Mouse (Mus musculus): Measurements from ENCODE around the gene Sac3d1.

Gene Sac3d1

DNA sequence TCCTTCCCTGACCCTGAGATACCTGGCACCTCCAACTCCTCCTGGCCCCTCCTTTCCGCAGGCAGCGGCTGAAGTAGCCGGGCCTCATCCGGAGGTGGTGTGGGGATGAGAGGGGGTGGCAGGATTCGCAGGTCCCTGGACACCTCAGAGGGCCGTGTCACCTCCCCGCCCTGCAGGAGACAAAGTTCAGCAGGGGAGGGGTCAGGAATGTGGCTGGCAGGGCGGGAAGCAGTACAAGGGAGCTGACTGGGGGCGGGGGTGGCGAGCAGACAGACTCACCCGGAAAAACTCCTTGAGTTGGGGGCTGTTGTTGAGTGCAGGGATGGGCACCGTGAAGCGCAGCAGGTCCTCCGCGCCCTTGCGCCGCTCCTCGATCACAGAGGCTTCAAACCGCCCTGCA is 3.3 kb upstream of the Sac3d1 start:
- DNase-seq (ENCODE audit: inconsistent ontology term): no peak

- DNase-seq (ENCODE audit: inconsistent ontology term): no peak
Measured at GRCm38 (mm10) chr19:6118677-6119185, 281 bp upstream of the Sac3d1 start.

- peak; percentile 29 for DNase-seq (ENCODE audit: inconsistent ontology term)
Measured at GRCm38 (mm10) chr19:6117346-6117985, 984 bp downstream of the Sac3d1 start.

- DNase-seq (ENCODE audit: inconsistent ontology term): no peak
Measured at GRCm38 (mm10) chr19:6116113-6116850, 2.2 kb downstream of the Sac3d1 start.

DNA sequence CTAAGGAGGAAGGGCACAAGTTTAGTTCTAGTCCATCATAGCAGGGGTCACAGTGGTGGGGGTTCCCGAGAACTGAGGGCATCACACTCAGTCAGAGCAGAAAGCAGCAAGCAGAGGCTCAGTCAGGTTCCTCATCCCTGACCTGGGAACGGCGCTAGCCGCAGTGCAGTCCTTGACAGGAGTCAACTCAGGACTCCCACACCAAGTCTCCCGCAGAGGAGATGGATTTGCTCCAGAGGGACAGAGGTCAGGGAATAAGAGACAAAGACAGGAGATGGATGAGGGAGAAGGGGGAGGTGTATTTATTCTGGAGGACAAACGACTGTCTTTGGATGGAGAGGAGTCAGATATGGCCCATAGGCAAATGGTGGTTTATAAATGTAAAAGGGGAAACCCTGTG is 5.3 kb downstream of the Sac3d1 start:
- no peak for DNase-seq (ENCODE audit: inconsistent ontology term)

GRCm38 (mm10) chr19:6105586-6105985 is 12.9 kb downstream of the Sac3d1 start, which contains the start of gene Naaladl1:
Gene Naaladl1, plus strand, starts transcription at chr19:6105782.
- DNase-seq (ENCODE audit: inconsistent ontology term): no peak

- no peak for DNase-seq (ENCODE audit: inconsistent ontology term)
Measured at GRCm38 (mm10) chr19:6104476-6104875, 14.0 kb downstream of the Sac3d1 start.

DNA sequence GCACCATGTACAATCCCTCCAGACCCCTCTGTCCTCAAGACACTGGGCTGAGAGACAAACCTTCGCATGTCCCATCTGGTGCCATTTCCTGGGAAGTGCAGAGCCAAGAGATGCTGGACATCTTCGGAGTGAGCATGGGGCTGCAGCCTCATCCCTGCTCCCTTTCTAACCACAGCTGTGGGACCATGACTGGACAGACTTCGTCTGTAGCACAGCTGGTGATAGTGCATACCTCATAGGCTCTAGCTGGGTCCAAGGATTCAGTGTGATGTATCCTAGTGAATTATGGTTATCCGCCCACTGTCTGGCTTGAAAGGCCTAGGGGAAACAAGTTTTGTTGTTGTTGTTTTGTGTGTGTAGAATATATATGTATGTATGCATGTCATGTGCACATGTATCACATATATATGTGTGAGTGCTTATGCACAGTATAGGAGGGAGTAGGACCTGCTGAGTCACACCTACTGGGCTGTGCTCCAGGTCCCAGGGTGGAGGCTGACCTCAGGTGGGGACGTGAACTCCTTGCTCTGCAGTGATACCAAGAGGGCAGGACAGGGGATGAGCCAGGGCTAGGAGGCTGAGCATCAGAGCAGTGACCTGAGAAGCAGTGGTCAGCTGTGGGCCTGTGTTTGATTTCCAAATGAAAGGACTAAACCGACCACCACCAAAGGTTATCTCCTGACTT is 16.1 kb downstream of the Sac3d1 start:
- DNase-seq (ENCODE audit: inconsistent ontology term): no peak

- no peak for DNase-seq (ENCODE audit: inconsistent ontology term)
Measured at GRCm38 (mm10) chr19:6101186-6101585, 17.3 kb downstream of the Sac3d1 start.

- no peak for DNase-seq (ENCODE audit: inconsistent ontology term)
Measured at GRCm38 (mm10) chr19:6097847-6098246, 20.6 kb downstream of the Sac3d1 start.

- no peak for DNase-seq (ENCODE audit: inconsistent ontology term)
Measured at GRCm38 (mm10) chr19:6094119-6094518, 24.3 kb downstream of the Sac3d1 start, which contains the start of gene AC131692.1. Gene AC131692.1, plus strand, starts transcription at chr19:6094419.

DNA sequence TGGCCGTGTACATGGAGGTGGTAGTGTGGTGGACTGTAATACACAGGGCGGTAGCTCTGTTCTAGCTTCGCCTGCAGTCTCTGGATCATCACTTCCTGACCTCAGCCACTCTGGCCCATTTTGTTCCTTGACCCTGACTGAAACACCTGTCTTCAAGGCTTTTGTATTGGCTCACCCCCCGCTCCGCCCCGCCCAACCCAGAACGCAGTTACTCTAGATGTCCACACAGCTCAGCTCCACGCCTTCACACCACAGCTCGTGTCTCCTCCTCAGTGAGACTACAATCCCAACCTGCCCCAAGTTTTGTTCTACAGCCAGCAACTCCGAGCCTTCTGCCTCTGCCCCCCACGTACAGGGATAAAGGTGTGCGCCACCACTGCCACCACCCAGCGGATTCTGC is 29.6 kb downstream of the Sac3d1 start:
- no peak for DNase-seq (ENCODE audit: inconsistent ontology term)

DNA sequence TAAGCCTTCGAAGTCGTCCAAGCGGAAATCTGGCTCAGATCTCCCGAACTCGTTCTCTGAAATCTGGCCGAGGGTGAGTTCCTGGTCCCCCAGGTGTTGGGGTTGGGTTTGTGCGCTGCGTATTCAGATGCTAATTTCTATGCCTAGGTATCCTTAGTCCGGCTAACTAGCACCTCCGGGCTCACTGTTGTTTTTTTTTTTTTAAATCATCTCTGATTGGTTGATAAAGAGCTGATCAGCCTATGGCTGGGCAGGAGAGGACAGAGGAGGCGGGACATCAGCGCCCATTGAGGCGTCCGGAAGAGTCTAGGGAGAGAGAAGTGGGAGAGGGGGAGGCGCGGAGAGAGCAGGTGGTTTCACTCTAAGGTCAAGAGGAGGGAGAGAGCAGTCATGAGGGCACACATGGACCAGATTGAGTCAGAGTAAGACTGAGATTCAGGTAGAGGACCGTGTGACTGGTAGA is 33.0 kb downstream of the Sac3d1 start:
- DNase-seq (ENCODE audit: inconsistent ontology term): peak; percentile 85

DNA sequence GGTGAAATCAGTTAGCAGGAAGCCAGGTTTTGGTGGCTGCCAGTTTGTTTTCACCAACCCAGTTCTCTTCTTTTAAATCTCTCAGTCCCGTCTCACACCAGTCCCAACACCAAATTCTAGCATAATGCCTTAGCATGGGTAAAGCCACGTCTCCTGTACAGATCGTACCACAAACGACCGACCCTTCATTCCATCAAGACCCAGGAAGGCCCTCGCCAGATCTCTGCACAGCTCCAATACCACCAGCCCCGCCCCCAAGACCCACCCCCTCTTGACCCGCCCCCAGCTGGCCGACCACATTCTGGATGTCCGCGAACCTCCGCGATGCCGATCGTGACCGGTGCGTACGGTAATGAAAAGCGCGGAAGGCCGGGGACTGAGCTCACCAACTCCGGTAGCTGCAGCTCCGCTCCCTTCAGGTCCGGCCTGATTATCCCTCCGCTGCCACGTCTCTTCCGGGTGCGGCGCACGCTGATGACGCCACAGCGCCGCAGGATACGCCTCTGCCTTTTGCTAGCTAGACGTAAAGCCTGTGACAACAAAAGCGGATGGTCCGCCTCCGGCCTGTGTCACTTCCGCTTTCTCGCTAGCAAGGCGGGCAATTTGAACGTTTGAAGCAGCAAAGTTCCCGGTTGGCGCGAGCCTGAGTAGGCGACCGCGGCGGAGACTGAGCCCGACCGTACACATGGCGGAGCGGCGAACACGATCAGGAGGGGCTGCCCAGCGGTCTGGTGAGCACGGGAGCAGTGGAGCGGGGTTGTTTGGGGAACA is 33.8 kb downstream of the Sac3d1 start, which contains the start of the genes Zfpl1 and Cdca5:
Gene Zfpl1, minus strand, starts transcription at position 479 of the 771 bp plus-strand sequence.
Gene Cdca5, plus strand, starts transcription at position 506 of the 771 bp plus-strand sequence.
- DNase-seq (ENCODE audit: inconsistent ontology term): peak; percentile 98

DNA sequence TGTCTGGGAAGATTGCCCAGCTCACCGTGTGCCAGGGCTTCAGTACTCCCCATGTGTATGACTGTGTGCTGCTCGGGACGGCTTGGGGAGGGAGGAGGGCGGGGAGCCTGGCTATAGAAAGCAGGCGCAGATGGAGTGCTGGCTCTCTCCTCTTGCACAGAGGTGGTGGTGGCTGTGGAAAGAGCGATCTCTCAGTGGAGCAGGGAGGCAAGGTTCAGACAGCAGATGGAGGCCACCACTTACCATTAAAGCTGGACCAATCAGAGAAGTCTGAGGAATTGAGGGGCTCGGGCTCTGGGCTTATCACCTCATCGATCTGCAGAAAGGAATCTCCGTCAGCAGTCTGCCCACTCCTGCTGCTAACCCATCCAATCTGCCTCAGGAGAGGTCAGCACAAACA is 36.3 kb downstream of the Sac3d1 start, which contains the start of gene Gm28374:
Gene Gm28374, minus strand, starts transcription at position 101 of the 400 bp plus-strand sequence.
- no peak for DNase-seq (ENCODE audit: inconsistent ontology term)

- no peak for DNase-seq (ENCODE audit: inconsistent ontology term)
Measured at GRCm38 (mm10) chr19:6079983-6080480, 38.4 kb downstream of the Sac3d1 start, which contains the start of gene Tmem262. Gene Tmem262, plus strand, starts transcription at chr19:6080033.

DNA sequence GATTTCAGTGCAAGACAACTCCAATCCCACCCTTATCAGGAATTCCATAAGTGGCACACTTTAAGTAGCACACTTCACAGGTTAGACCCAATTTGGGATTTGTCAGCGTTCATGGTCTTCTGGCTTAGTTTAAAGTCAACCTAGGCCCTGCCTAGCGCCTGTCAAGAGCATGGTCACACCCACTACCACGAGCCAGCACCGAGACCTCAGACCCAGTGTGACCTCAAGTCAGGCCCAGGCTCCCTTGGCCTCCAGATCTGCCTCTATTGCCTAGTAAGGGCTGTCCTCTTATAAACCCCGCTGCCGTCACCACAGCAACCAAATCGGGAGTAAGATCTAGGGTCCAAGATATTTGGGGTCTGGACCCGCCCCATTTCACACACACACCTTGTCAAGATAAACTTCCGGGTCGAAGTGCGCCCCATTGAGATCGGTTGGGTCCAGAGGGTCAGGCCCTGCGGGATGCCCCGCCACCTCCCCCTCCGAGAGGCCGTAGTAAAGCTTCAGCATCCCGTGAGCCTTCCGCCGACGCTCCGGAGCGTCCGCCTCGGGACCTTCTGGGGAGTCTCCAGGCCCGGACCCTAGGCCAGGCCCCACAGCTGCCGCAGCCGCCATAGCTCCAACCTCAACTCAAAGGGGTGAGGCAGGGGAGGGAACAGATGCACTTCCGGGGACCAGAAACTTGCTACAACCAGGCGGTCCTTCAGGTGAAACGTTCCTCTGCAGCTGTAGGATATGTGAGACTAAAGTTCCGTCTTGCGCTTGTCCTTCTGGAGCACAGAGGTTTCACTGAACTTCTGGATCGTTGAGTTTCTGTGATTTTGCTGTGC is 41.7 kb downstream of the Sac3d1 start, which contains the start of gene Vps51:
Gene Vps51, minus strand, starts transcription at position 668 of the 830 bp plus-strand sequence.
- peak; percentile 94 for DNase-seq (ENCODE audit: inconsistent ontology term)

DNA sequence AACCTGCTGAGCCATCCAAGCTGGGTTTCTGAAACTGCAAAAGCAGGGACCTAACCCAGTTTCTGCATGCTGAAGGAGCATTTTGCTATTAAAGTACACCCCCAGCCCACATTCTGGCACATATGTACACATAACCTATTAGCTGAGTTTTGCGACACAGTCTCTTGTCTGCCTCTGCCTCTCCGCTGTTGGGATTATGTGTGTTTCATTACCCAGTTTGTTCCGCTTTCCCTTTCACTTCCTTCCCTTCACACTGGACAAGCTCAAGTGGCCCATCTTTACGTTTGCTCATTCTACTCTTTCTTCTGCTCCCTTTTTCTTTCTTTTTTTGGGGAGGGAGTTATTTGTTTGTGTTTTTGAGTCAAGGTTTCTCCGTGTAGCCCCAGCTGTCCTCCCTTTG is 44.6 kb downstream of the Sac3d1 start:
- DNase-seq (ENCODE audit: inconsistent ontology term): no peak

GRCm38 (mm10) chr19:6071261-6071660 is 47.2 kb downstream of the Sac3d1 start:
- no peak for DNase-seq (ENCODE audit: inconsistent ontology term)
